Mouse (Mus musculus) heart, postnatal 0 days (tissue): ENCODE measurements around the gene Foxa1.

Source experiments
- CTCF ChIP-seq: IDR thresholded peaks from 2 replicates; pipeline ENCODE4 v1.5.1; 2016; ENCODE audit warnings: antibody characterized with exemption, control low read depth, low read depth
- EP300 ChIP-seq: IDR thresholded peaks from 2 replicates; pipeline ENCODE4 v1.6.1; 2016; ENCODE audit warnings: antibody characterized with exemption, low read depth

DNA sequence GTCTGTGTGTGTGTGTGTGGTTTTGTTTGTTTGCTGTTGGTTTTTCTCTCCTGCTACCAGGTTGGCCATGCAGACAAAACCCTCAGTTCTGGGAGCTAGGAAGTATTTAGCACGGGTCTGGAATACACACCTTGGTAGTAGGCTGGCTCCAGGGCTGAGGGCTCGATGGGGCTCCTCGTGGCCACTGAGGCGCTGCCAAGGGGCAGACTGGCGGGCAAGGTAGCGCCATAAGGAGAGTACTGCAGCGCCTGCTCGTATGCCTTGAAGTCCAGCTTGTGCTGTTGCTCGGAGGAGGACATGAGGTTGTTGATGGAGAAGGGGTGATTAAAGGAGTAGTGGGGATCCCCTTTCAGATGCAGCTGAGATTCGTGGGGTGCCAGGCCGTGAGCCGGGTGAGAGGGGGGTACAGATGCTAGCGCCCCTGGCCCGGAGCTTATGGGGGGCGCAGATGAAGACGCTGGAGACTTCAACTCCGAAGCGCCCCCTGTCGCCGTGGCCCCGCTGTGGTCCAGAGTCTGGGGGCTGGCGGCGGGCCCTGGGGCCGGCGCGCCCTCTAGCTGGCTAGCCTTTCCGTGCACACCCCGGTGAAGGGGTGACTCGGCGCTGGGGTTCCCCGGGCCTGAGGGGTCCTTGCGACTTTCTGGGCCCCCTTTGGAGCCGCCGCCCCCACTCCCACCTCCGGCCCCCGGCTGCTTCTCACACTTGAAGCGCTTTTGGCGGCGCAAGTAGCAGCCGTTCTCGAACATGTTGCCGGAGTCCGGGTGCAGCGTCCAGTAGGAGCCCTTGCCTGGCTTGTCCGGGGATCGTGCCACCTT, 4.6 kb downstream of the Foxa1 start:
- no peak for TF ChIP-seq CTCF
- TF ChIP-seq EP300, result no peak
